Mouse (Mus musculus) forebrain, embryonic 10.5 days (tissue): ENCODE data around the gene Eml2. TPM values are rescaled to one million over a fixed set of nuclear protein-coding genes. Genes with fewer than 3 reads are reported as not detected.
A peak's percentile ranks its signal among the peaks of the same experiment; 100 is the strongest.

Source experiments
- DNase-seq: peaks from one replicate; pipeline ENCODE4 v3.0.0-alpha.2; 2017; ENCODE audit warnings: low spot score; ENCODE audit errors: extremely low spot score
- H3K27ac ChIP-seq: fragments of 300-500 bp; sonication (generic); 2 replicates; pipeline ENCODE4 v1.5.1; 2016; ENCODE audit warnings: mild to moderate bottlenecking
- H3K27me3 ChIP-seq: fragments of 300-500 bp; sonication (generic); 2 replicates; pipeline ENCODE4 v1.6.1; 2016; ENCODE audit warnings: mild to moderate bottlenecking; ENCODE audit not compliant: poor library complexity, severe bottlenecking
- H3K36me3 ChIP-seq: fragments of 300-500 bp; sonication (generic); replicated peaks from 2 replicates; pipeline ENCODE4 v1.6.1; 2016; ENCODE audit warnings: mild to moderate bottlenecking, moderate library complexity
- H3K4me1 ChIP-seq: fragments of 300-500 bp; sonication (generic); 2 replicates; pipeline ENCODE4 v1.6.1; 2016
- H3K4me3 ChIP-seq: fragments of 300-500 bp; sonication (generic); 2 replicates; pipeline ENCODE4 v1.5.1; 2016; ENCODE audit warnings: mild to moderate bottlenecking, moderate library complexity
- H3K9me3 ChIP-seq: fragments of 300-500 bp; sonication (generic); 2 replicates; pipeline ENCODE4 v1.6.1; 2016; ENCODE audit warnings: mild to moderate bottlenecking, moderate library complexity
- WGBS: fragments of 180-500 bp; shearing (Covaris S2); methylation state at CpG from one replicate; pipeline ENCODE4 v1.1.7; 2016; 5-methylcytosine and 5-hydroxymethylcytosine counted together
- polyA plus RNA-seq: library from polyadenylated mRNA; unstranded; fragments of >200 nt; fragmentation: Nextera tagmentation; extraction: Ambion mirVana; gene quantifications from 2 replicates; pipeline ENCODE4 v1.2.1, GENCODE M21; 2016

Gene Eml2
- 5.3 and 6.4 TPM in 2 replicates for polyA plus RNA-seq

DNA sequence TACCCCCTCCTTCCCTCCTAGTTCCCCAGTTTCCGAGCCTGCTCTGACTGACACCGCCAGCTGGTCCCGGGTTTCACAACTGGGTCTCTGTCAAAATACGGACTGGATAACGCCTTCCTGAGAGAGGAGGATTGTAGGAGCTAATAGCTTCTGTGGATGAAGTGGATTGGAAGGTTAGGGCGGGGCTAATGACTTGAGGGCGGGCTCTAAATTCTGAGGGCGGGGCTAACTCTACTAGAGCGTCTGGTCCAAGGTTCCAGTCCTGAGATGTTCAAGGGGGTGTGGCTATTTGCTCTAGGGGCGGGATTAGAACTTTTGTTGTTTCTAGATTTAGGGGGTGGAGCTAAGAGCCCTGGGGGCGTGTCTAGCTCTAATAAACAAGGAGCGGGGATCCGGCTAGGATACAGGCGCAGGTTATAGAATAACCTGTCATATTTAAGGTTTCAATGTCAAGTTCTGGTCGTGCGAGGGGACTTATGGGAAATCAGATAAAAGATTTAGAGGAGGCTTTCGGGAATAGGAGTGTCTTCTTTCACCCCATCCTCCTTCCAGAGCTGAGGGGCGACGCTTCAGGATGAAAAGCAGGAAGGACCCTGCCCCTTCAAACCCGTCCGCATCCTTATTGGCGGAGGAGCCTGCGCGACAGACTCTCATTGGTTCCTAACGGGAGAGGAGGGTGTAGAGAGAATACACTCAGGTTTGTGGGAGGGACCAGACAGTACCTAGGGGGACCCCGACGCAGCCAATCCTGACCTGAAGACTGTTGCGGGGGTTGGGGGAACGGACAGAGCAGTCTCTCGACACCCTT is at the start of gene Eml2:
Gene Eml2 (plus strand): TSS at position 714 of the 808 bp plus-strand sequence.
- Histone ChIP-seq H3K36me3 (no peaks in the 10 kb centered on the region), H3K9me3 (no peaks in the 10 kb centered on the region), H3K4me1 (peaks cover 61% of the 10 kb centered on the region), H3K4me3 (peak within 1 kb of the TSS; percentile 55), H3K27ac (peak within 1 kb of the TSS; percentile 58; the same call in 1 of the 2 replicates), H3K27me3 (peaks cover 84% of the 10 kb centered on the region)
- under 1% methylated on average over 30 of the region's 30 CpGs for WGBS
- peak; percentile 55 for DNase-seq

GRCm38 (mm10) chr7:19127744-19128143 is 48.5 kb upstream of the Eml2 start:
- Histone ChIP-seq H3K4me1 (peaks cover 19% of the 10 kb centered on the region), H3K27ac (no peak overlapping the region), H3K4me3 (no peak overlapping the region), H3K36me3 (peaks cover 27% of the 10 kb centered on the region), H3K9me3 (no peaks in the 10 kb centered on the region), H3K27me3 (no peaks in the 10 kb centered on the region)
- DNase-seq, result no peak
- 94% methylated on average over 5 of the region's 5 CpGs for WGBS

- WGBS, result 95% methylated on average over 5 of the region's 5 CpGs
- no peak for DNase-seq
- Histone ChIP-seq H3K4me3 (no peak overlapping the region), H3K36me3 (peaks cover 28% of the 10 kb centered on the region), H3K9me3 (no peaks in the 10 kb centered on the region), H3K27me3 (no peaks in the 10 kb centered on the region), H3K27ac (no peak overlapping the region), H3K4me1 (peaks cover 19% of the 10 kb centered on the region)
These were observed 46.8 kb upstream of the Eml2 start for GRCm38 (mm10) chr7:19129396-19129795.

- H3K4me1 ChIP-seq, result peaks cover 19% of the 10 kb centered on the region
- peak overlapping the region; percentile 83 for H3K27ac ChIP-seq
- peak overlapping the region; percentile 52 for H3K4me3 ChIP-seq
- no peaks in the 10 kb centered on the region for H3K27me3 ChIP-seq
- WGBS, result 34% methylated on average over 4 of the region's 4 CpGs
- peaks cover 40% of the 10 kb centered on the region for H3K36me3 ChIP-seq
- DNase-seq, result no peak
- no peaks in the 10 kb centered on the region for H3K9me3 ChIP-seq
These were observed 45.6 kb upstream of the Eml2 start for GRCm38 (mm10) chr7:19130657-19131056.

- Histone ChIP-seq H3K36me3 (peaks cover 43% of the 10 kb centered on the region), H3K27ac (peak overlapping the region; percentile 83), H3K4me1 (peaks cover 19% of the 10 kb centered on the region), H3K4me3 (peak overlapping the region; percentile 52), H3K9me3 (no peaks in the 10 kb centered on the region), H3K27me3 (no peaks in the 10 kb centered on the region)
- WGBS, result under 1% methylated on average over 39 of the region's 39 CpGs
- peak; percentile 96 for DNase-seq
These were observed 44.8 kb upstream of the Eml2 start for GRCm38 (mm10) chr7:19131324-19131848.

DNA sequence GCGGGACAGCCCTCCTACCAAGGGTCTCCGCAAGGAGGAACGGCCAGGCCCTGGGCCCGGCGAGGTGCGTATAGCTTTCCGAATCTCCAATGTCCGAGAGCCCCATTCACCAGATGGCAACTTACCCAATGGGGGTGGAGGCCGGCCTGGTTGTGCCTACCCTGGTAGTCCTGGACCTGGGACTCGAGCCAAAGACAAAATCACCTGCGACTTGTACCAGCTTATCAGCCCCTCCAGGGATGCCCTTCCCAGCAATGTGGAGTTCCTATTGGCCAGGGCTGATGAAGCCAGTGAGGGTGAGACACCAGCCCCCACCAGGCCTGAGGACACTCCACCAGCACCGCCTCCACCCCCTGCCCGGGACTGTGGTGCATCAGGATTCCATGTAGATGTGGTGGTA is 40.1 kb upstream of the Eml2 start:
- Histone ChIP-seq H3K27ac (no peak overlapping the region), H3K4me3 (no peak overlapping the region), H3K9me3 (no peaks in the 10 kb centered on the region), H3K36me3 (peaks cover 72% of the 10 kb centered on the region), H3K27me3 (no peaks in the 10 kb centered on the region), H3K4me1 (peaks cover 7% of the 10 kb centered on the region)
- no peak for DNase-seq
- 96% methylated on average over 13 of the region's 13 CpGs for WGBS

GRCm38 (mm10) chr7:19136673-19137334 is 39.4 kb upstream of the Eml2 start:
- H3K27ac ChIP-seq, result no peak overlapping the region
- WGBS, result 94% methylated on average over 38 of the region's 38 CpGs
- no peaks in the 10 kb centered on the region for H3K27me3 ChIP-seq
- DNase-seq, result no peak
- peaks cover 3% of the 10 kb centered on the region for H3K4me1 ChIP-seq
- H3K4me3 ChIP-seq, result no peak overlapping the region
- peaks cover 77% of the 10 kb centered on the region for H3K36me3 ChIP-seq
- no peaks in the 10 kb centered on the region for H3K9me3 ChIP-seq

GRCm38 (mm10) chr7:19137380-19137779 is 38.8 kb upstream of the Eml2 start:
- Histone ChIP-seq H3K9me3 (no peaks in the 10 kb centered on the region), H3K4me3 (no peak overlapping the region), H3K27me3 (no peaks in the 10 kb centered on the region), H3K36me3 (peaks cover 77% of the 10 kb centered on the region), H3K4me1 (no peaks in the 10 kb centered on the region), H3K27ac (no peak overlapping the region)
- 59% methylated on average over 5 of the region's 5 CpGs for WGBS
- no peak for DNase-seq

DNA sequence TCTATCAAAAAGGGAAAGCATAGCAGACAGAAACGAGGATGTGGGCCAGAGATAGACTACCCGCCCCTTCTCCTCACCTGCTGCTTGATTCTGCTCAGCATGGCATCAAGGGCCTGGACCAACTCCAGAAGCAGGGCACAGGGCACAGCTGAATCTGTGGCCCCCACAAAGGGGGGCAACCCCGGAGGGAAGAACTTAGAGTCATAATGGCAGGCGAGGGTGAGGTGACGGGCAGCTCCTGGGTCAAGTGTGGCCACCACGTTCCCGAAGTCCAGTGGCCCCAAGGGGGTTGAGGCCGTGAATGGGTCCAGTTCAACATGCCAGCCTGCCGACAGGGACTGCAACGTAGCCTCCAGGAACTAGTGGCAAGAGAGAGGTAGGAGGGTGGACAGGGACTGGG is 29.4 kb upstream of the Eml2 start:
- no peaks in the 10 kb centered on the region for H3K9me3 ChIP-seq
- peaks cover 30% of the 10 kb centered on the region for H3K36me3 ChIP-seq
- WGBS, result 87% methylated on average over 10 of the region's 10 CpGs
- H3K27me3 ChIP-seq, result no peaks in the 10 kb centered on the region
- no peak overlapping the region for H3K27ac ChIP-seq
- peaks cover 30% of the 10 kb centered on the region for H3K4me1 ChIP-seq
- no peak for DNase-seq
- H3K4me3 ChIP-seq, result no peak overlapping the region

- 64% methylated on average over 6 of the region's 6 CpGs for WGBS
- Histone ChIP-seq H3K36me3 (peaks cover 36% of the 10 kb centered on the region), H3K27ac (no peak overlapping the region), H3K27me3 (no peaks in the 10 kb centered on the region), H3K4me3 (peak overlapping the region; percentile 89; the same call in 1 of the 2 replicates), H3K9me3 (no peaks in the 10 kb centered on the region), H3K4me1 (peaks cover 30% of the 10 kb centered on the region)
- DNase-seq, result no peak
These were observed 28.6 kb upstream of the Eml2 start for GRCm38 (mm10) chr7:19147497-19148045.

DNA sequence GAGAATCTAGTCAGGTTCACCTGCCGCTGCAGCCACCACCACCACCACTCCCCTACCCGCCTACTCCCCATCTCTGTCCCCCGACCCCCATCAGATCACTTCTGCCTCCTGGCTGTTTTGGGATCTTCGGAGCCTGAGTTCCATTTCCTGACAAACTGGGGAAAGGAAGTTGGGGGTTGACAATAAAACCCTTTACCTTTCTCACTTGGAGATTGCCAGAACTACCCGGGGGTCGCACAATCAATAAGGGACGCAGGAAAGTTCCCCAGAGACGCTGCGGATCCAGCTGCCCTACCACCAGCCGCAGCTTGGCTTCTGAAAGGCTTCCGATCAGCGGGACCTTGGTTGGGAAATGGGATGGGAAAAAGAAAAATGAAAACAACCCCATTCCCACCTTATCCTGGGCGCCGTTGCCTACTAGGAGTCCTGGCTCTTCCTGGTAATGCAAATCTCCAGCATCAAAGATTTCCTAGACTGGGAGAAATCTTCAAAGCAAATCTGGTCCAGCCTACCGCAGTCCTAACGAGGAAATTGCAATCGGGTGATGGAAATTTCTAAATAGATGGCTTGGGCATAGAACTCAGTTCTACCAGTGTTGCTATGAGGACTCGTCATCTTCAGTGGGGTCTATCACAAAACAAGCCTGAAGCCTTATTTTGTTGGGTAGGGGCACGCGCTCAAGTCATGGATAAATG is 27.9 kb upstream of the Eml2 start:
- Histone ChIP-seq H3K9me3 (no peaks in the 10 kb centered on the region), H3K36me3 (peaks cover 38% of the 10 kb centered on the region), H3K4me1 (peaks cover 30% of the 10 kb centered on the region), H3K27me3 (no peaks in the 10 kb centered on the region), H3K4me3 (peak overlapping the region; percentile 89), H3K27ac (peak overlapping the region; percentile 86)
- 21% methylated on average over 20 of the region's 20 CpGs for WGBS
- DNase-seq, result no peak

- WGBS, result under 1% methylated on average over 43 of the region's 43 CpGs
- H3K36me3 ChIP-seq, result peaks cover 45% of the 10 kb centered on the region
- peak; percentile 96 for DNase-seq
- peak within 1 kb of the TSS; percentile 89 for H3K4me3 ChIP-seq
- H3K27me3 ChIP-seq, result no peaks in the 10 kb centered on the region
- peaks cover 30% of the 10 kb centered on the region for H3K4me1 ChIP-seq
- peak within 1 kb of the TSS; percentile 86 for H3K27ac ChIP-seq
- no peaks in the 10 kb centered on the region for H3K9me3 ChIP-seq
These were observed 27.2 kb upstream of the Eml2 start, which contains the start of gene Qpctl for GRCm38 (mm10) chr7:19148875-19149541. TSS of gene Qpctl (minus strand) at chr7:19149291.
